Mouse (Mus musculus): ENCODE data around the gene Fance.
A peak's percentile ranks its signal among the peaks of the same experiment; 100 is the strongest.
"Not testable (repeated sequence)": the region's sequence is repeated elsewhere in the genome, so short reads cannot be mapped to it uniquely, and the experiment has no call there.

Fance gene

DNA sequence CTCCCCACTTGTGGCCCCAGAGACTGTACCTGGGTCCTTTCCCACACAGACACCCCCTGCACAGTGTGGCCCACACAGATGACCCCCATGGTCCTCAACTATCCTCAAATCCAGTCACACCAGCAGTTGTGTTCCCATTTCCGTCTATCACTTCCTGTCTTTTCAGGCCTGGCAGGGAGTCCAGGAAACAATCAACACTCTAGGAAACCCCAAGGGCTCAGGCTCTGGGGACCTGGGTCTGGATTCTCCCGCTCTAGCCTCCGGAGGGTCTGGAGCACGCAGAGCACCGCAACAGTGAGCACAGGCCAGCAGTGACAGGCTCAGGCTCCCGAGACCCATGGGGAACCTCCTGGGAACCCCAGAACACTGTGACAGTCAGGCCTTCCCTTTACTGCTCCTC is 34.9 kb downstream of the Fance start:
- no peak for DNase-seq (ENCODE audit: low read depth, low spot score)

DNA sequence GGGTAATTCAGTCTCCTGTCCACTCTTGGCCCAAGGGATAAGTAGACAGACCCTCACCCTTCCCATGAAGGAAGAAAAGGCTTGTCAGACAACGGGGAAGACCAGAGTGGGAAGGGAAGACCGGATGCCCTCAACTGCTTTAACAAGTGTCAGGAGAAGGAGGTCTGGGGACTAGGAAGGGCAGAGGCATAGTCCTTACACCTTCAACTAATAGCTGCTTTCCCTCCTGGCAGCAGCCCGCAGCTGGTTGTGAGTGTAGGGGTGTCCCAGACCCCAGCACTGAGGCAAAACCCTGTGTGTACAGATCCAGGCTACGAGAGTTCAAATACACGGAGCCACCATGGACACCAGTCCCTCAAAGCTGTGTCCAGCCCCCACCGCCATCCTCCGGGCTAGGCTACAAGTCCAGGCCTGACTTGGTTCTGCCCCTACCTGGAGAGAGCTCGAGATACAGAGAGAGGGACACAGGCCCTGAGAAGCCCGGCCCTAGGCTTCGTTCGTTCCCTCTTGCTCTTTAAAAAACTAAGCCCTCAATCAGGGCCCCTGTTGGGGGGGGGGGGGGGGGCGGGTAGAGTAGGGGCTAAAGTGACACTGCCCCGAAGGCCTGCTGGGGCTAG is 36.1 kb downstream of the Fance start:
- no peak for DNase-seq (ENCODE audit: low read depth, low spot score)

DNA sequence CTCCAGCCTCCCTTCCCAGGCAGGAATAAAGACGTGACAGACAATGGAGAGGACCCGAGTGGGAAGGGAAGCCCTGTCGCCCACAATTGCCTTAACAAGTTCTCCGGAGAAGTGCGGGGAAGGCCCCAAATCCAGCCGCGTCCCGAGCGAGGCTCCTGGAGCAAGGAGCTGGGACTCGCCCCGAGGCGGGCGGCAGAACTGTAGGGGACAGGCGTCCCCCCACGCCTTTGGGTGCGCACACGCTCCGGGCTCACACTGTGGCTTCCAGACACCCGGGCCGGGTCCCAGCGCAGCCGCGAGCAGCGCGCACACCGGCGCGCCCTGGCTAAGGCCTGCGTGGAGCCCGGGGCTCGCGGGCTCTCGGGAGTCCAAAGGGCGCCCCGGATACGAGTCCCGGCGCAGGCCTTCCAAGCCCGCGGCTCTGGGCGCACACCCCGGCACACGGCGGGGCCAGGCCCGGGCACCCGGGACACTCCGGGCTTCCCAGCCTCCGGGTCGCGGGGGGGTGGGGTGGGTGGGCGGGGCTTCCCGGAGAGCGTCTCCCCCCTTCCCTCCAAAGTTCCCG is 36.7 kb downstream of the Fance start:
- no peak for DNase-seq (ENCODE audit: low read depth, low spot score)

DNA sequence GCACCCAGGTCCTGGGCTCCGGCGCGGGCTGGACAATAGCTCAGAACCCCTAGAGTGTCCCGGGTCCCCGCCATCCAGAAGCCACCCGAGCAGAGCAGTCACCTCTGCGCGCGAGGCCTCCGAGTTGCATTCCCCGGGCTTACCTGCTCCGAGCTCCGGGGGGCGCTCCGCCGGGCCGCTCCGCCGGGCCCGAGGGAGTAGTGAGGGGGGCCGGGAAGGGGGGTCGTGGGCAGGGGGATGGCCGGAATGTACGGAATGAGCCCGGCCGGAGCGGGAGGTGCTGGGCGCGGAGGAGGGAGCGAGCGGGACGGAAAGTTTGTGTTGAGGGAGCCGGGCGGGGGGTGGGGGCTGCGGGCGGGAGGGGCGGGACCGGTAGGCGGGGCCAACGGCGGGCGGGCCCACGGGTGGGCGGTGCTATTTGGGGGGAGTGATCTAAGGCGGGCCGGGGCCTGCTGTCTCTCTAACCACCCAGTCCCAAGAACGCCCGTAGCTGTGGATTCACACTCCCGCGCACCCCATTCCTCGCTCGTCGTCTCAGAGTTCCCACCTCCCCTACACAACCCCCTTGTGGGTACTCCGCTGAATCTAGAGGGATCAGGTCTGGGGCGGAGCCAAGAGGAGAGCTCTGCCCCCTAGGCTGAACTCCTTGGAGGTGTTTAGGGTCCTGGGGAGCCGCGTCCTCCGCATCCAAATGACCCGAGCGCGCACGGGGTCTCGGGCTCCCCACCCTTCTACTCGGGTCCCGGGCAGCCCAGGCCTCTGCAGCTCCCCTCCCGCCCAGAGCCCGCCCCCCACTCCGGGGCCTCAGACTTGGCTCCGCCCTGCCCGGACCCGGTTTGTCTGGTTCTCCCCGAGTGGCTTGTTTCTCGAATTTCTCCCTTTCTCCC is 37.4 kb downstream of the Fance start, which contains the start of gene Tead3:
Gene Tead3 (minus strand): TSS at position 352 of the 887 bp plus-strand sequence.
- DNase-seq (ENCODE audit: low read depth, low spot score) = peak; percentile 79

DNA sequence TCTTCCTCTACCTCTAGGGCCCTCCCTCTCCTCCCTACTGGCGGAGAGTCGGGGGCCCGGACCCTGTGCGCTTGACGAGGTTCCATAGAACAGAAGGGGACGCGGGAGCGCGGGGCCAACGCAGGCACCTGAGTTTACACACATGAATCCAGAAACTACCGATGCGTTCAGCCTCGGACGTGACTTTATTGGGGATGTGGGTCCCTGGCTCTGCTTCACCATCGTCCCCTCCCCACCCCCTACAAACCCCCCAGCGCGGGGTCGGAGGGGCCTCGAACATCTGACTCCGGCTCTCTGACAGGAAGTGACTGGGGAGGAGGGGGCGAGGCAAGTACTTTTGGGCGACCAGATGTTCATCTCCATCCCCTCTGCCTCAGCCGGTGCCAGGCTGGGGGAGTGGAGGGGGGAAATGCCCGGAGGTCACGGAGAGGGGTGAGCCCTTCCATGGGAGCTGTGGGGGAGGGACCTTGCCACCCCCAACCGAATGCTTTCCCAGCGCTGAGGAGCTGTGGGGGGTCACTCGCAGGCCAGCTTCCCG is 38.1 kb downstream of the Fance start:
- no peak for DNase-seq (ENCODE audit: low read depth, low spot score)

DNA sequence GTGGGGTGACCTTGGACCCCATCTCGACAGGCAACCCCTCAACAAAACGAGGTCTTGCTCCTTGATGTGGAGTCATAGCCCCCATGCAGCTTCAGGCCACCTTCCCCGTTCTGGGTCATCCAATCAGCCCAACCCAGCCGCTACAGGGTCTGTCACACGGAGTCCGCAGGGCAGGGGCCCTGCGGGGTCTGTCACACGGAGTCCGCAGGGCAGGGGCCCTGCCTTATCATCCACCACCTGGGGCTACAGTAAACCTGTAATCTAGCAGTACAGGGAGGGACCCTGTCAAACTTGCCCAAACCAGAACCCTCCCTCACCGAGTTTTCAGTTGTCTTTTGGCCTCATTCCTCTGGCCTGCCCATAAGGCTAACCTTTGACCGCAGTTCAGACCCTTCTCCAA is 38.7 kb downstream of the Fance start:
- DNase-seq (ENCODE audit: low read depth, low spot score) = no peak

DNA sequence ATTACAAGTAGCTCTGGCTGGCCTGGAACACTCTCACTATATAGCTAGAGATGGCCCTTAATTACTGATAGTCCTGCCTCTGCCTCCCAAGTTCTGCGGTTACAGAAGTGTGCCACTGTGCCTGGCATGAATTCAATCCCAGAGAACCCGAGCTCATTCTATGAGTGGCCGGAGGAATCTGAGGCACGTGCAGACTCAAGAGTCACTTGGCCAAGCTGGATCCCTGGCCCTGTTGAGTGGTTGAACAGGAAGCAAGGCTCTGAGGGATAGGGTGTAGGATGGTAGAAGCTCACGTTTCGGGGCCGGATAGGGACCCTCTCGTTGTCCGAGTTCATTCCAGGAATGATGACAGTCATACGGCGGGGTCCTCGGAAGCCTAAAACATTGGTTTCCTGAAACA is 42.6 kb downstream of the Fance start:
- no peak for DNase-seq (ENCODE audit: low read depth, low spot score)

DNA sequence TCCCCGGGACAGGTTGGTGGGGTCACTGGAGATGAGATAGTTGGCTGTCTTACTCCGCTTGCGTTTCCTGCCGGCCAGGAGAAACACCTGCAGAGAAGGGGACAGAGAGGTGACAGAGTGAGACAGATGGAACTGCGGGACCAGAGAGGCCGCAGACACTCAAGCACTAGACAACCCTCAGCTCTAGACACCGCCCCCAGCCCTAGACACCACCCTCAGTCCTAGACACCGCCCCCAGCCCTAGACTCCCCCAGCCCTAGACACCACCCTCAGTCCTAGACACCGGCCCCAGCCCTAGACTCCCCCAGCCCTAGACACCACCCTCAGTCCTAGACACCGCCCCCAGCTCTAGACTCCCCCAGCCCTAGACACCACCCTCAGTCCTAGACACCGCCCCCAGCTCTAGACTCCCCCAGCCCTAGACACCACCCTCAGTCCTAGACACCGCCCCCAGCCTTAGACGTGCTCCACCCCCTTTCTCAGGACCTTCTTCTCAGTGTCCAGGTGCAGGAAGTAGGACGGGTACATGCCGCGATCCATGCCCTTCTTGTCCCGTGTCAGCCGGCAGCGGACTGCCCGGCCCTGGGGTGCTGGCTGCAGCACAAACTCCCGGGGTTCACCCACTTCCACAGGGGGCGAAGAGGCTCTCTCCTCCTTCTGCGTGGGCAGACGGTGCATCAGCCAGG is 45.4 kb downstream of the Fance start:
- DNase-seq (ENCODE audit: low read depth, low spot score) = not testable (repeated sequence)

DNA sequence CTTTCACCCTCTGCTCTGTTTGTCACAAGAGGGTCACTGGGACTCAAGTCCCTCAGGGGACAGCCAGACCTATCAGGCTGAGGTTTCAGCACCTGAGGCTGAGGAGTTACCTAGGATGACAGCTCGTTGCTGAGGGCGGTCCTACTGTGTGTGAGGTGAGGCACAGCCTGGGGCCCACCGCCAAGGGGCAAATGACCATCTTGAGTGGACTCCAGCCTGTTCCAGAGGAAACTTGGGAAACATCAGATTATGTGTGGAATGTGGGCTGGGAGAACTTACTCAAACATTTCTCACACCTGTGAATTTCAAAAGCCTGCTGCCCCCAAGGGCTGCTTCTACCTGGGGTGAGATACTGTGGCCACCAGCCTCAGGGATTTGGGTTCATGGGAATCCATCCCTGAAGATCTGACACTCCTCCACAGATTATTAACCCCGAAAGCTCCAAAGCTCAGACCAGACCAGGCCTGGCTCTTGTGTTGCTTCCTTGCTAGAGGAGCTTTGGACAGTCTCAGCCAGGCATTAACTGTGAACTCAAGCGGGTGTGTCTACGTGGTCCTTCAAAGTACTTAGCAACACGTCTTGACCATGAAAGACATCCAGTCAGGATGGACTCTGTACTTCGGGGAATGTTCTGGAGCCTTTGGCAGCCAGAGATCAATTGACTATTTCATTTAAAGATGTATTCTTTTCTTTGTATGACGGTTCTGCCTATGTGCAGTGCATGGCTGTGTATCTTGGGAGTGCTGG is 47.4 kb downstream of the Fance start:
- DNase-seq (ENCODE audit: low read depth, low spot score) = no peak

DNA sequence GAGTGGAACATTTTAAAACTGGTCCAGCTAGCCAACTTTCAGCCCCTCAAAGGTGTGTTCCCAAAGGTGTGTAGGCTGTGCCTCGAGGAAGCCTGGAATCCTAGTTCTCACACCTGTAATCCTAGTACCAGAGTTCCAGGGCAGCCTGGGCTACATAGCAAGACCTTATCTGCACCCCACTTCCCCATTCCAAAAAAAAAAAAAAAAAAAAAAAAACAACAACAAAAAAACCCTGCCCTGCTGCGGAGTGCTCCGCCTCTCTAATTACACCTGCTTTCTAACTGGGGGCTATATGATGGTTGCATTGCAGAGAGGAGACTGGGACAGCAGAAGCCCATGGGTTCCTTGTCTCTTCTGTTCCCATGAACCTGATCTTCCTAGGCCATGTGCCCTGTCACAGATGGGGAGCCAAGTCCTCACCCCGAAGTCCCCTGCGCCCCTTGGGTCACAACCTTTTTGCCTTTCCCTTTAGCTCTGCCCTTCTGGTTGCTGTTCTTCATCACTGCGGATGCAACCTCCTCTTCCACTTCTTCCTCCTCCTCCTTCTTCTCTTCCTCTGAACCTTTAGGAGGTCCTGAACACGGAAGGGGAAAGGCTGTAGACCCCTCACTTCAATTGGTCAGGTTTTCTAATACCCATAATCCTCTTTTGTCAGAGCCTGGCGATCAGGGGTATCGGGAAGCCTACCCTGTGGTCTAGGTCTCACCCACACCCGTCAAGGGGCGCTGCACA is 48.8 kb downstream of the Fance start:
- no peak for DNase-seq (ENCODE audit: low read depth, low spot score)

DNA sequence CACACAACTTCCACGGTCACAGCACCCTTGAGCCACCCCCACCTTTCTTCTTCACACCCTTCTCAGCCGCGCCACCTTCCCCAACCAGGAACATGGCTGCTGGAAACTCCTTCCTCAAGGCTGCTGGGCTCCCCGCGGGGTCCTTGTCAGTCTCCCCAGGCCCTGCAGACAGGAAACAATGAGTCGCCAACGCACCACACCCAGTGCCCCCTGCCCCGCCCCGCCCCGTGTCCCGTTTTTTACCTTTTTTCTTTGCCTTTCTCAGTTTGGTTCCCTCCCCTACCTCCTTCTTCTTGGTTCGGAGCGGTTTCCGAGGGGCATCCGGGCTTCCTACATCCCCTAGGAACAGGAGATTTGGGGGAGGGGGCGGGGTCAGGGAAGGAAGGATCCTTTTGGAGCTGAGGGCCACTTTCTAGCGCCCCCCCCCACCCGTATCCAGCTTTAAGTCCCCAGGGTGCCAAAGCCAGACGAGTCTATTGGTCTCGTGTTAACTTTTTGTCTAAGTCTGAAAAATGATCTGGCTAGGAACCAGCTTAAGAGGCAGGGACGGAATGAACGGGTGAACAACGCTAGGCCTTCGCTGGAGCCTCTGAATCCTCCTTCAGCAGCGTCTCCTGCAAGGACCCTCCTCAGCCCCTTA is 49.5 kb downstream of the Fance start:
- no peak for DNase-seq (ENCODE audit: low read depth, low spot score)

DNA sequence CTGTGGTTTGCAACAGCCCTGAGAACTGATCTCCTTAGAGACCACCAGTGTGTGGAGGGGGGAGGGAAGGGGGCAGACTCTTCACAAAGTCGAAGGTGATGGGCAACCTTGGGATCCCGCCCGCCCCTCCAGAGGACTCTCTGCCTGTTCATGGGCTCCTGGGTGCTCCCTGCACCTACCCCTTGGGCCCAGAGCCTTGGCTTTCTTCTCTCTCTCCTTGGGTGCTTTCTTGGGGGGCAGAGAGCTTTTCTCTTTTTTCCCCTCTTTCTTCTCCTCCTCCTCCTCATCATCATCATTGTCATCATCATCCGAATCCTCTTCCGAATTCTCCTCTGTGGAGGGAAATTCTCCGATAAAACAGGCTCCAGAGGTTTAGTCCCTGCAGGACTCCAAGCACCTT is 50.2 kb downstream of the Fance start:
- no peak for DNase-seq (ENCODE audit: low read depth, low spot score)

DNA sequence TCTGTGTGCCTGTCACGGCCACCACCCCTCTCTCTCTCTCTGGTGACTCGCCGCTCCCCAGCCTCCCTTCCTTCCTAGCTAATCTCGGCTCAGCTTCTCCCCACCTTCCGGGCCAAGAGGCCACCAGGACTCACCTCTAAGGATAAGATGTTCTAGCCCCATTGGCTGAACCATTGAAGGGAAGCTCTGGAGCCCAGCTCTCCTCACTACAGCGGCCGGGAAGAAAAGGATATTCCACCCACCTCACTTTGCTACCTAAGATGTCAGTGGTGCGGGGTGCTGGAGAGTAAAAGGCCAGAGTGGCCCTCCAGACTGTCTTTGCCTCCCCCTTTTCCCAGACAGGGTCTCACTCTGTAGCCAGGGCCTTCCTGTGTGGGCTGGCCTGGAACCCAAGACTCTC is 51.8 kb downstream of the Fance start, which contains the start of gene Tulp1:
Gene Tulp1 (minus strand): TSS at position 101 of the 400 bp plus-strand sequence.
- DNase-seq (ENCODE audit: low read depth, low spot score) = no peak

DNA sequence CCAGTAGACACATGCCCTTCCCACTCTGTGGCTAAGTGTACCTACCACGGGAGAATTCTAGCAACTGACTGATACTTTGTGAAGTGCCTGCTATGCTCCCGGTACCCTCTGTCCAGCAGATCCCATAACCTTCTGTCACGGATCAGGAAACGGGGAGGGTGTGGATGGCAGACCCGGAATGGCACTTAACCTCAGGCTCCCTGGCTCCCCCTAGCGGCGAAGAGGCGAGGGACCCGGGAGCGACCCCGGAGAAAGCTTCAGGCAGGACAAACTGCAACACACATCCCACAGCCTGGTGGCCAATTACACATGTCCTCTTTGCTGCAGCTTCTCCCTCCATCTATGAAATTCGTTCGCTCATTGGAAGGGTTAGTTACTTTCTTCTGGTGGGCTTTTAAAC is 55.1 kb downstream of the Fance start:
- peak; percentile 76 for DNase-seq (ENCODE audit: low read depth, low spot score)

DNA sequence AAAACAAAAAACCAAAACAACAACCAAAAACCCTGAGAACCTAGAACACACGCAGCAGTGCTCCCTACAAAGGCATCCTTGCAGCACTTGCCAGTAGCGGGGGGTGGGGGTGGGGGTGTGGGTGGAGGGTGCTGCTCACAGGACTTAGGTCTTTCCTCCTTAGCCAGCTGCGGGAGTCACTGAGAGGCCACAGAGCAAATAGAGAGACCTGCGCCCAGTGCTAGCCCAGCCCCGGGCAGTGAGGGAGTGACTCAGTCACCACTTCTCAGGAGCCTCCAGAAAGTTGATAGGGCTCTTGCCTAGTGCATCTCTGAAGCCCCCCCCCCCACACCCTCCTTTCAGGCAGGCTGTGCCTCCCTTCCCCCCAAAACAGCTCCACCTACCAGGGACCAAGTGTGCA is 55.7 kb downstream of the Fance start:
- no peak for DNase-seq (ENCODE audit: low read depth, low spot score)

DNA sequence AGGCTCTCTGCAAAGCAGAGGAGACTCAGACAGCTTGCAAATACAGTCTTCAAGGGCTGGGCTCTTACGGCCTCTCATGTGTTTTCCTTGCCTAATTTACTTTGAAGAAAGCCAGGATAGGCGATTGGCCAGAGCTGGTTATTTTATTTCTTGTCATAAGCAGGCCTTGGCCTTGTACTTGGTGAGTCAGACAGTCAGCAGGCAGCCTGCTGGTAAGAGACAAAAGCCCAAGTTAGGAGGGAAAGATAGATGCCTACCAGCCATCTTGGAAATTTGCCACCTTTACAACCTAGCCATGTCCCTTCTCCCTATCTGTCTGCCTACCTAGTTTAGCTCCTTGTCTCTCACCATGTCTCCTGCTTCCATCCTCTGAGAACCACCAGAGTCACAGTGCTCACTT is 58.0 kb downstream of the Fance start:
- no peak for DNase-seq (ENCODE audit: low read depth, low spot score)

DNA sequence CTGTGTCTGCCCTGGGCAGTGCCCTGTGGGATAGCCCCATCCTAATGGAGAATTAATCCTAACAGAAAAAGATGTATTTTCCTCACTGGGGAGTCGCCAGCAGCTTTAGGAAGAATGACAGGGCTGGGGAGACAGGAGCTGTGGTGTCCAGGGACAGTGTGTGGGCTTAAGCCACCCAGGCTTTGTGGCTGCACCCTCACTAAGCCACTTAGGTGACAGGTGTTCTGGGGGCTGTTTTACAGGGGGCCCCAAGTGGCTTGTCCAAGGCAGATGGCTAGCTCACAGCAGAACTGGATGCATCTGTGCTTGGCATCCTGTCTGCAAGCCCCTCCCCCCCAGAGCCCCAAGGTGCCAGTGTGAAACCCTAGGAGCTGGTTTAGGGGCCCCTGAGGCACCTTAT is 58.6 kb downstream of the Fance start:
- DNase-seq (ENCODE audit: low read depth, low spot score) = no peak

DNA sequence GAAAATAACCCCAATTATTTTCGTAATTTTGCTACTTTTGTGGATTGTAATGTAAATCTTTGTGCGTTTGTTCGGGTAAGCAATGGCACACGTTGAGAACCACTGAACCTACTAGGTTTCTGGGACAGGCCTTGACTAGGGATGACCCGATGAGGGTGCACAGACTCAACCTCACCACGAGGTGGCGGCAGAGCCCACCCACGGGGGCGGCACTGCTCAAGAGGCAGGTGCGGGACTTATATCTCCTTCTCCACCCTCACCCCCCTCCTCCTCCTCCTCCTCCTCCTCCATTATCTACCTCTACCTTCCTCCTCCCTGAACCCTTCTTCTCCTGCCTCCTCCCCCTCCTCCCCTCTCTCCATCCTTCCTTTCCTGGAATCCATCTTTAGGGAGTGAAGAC is 60.5 kb downstream of the Fance start:
- DNase-seq (ENCODE audit: low read depth, low spot score) = peak; percentile 74

DNA sequence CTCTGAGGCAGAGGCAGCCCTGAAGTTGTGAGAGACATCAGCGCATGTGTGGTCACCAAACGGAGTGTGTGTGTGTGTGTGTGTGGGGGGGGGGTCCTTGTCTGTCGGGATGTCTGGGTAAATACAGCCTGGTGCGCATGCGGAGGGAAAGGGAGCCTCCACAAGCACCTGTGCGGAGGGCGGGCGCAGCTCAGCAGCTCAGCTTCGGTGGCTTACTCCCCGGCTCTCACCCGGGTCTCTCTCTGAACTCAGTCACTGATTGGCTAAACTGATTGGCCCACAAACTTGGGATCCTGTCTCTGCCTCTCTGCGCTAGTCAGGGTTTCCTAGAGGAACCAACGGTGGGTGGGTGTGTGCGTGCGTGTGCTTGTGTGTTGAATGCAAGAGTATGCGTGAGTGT is 61.2 kb downstream of the Fance start:
- DNase-seq (ENCODE audit: low read depth, low spot score) = no peak

DNA sequence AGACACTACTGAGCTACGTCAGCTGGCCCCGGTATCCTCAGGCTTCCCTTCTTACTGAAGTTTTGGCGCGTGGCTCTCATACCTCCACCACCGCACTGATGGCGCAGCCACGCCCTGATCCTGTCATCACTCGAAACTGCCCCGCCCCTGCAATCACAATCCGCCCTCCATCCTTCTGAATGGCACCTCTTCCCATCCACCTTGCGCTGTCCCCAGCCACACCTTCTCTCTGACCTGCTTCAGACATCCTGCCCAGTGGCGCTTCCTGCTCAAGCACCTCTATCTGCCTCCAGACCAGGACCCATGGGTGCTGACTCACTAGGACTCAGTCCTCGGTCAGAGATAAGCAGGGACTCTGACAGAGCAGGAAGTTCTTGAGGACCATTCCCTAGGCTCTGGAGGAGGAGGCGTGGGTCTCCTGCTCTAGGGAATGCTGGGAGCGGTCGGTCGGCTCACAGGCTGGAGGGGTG is 62.3 kb downstream of the Fance start:
- DNase-seq (ENCODE audit: low read depth, low spot score) = no peak
